Mouse (Mus musculus) embryonic stem cell, embryonic (primary cell): ENCODE results near the gene Adm.

Source experiments
- CTCF ChIA-PET, 4 experiments: fragments of 300-600 bp in 2 of 4; fragments of 350-600 bp in 2 of 4; sonication (Branson Sonifier 250); formaldehyde crosslinking; loops; one replicate each; lab custom pipeline; 2022; ENCODE audit warnings: inconsistent platforms in 2 of 4; lab: Charles Lee
- POLR2A ChIA-PET, 4 experiments: fragments of 300-600 bp in 2 of 4; fragments of 350-600 bp in 2 of 4; sonication (Branson Sonifier 250); formaldehyde crosslinking; loops; one replicate each; lab custom pipeline; 2022; ENCODE audit warnings: antibody characterized with exemption in 4 of 4, inconsistent platforms in 1 of 4; lab: Charles Lee

Adm gene

DNA sequence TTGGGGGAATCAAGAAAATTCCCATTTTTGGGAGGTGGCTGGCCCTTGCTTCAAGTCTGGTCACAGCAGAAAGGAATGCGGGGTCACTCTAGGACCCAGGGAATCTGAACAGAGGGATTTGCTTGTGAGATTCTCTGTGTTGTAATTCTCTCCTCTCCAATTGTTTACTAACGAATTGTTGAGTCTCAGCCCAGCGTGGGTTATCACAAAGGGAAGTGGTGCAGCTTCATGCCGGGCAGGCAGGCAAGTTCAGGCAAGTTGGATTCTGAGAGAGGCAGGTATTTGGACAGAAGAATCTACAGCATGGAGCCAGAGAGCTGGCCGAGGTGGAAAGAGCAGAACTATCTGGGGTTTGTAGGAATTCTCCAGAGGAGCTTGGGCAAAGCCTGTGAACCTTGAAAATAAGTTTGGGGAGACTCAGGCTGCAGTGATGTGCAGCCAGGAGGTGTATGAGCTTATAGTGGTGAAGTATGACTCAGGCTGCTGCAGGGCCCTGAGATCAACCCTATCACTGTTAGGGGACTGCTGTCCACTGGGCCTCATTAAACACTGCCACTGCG, 43.7 kb downstream of the Adm start:
- POLR2A ChIA-PET: interaction anchor here in 2 of 4 experiments (0.6 to 1.6 kb wide), 5 partner anchors 8 to 451 kb away, joined by 3 to 6 read pairs (median 3); partner anchors contain the start of gene Eif4g2 (in 1 of the 2)
- CTCF ChIA-PET: interaction anchor here in 1 of 4 experiments (0.7 kb wide), 1 partner anchor 18 kb away, joined by 4 read pairs; no protein-coding TSS in a partner anchor
